Mouse (Mus musculus): ENCODE results near the gene Acd. TPM values are rescaled to one million over a fixed set of nuclear protein-coding genes. Genes with fewer than 3 reads are reported as not detected.

Gene Acd
- total and polyA plus RNA-seq, 2 experiments from 2014 or later: 35.0 to 95.7 TPM

GRCm38 (mm10) chr8:105708675-105709074 is 7.8 kb upstream of the Acd start:
- peaks cover 9% of the 10 kb centered on the region for H3K36me3 ChIP-seq (ENCODE audit: insufficient read depth)
- WGBS: 94% methylated on average over 8 of the region's 8 CpGs

GRCm38 (mm10) chr8:105707498-105708403 is 6.8 kb upstream of the Acd start, which contains the start of the genes 4933405L10Rik and Enkd1:
Gene 4933405L10Rik, plus strand, starts transcription at chr8:105707655.
Gene Enkd1, minus strand, starts transcription at chr8:105708210.
- WGBS: under 1% methylated on average over 53 of the region's 55 CpGs
- ATAC-seq (peak; percentile 89), DNase-seq (peak; percentile 94)
- H3K9ac ChIP-seq: peak within 1 kb of the TSS; percentile 56
- no peaks in the 10 kb centered on the region for H3K4me1 ChIP-seq (ENCODE audit: insufficient read depth)
- H3K27me3 ChIP-seq (ENCODE audit: insufficient read depth, low read length): no peaks in the 10 kb centered on the region
- no peak within 1 kb of the TSS for H3K27ac ChIP-seq (ENCODE audit: low read depth, low read length)
- peak within 1 kb of the TSS; percentile 69 for H3K4me3 ChIP-seq (ENCODE audit: low read depth, low read length)
- peaks cover 12% of the 10 kb centered on the region for H3K36me3 ChIP-seq (ENCODE audit: insufficient read depth)
- TF ChIP-seq CTCF (IDR thresholded peaks at IDR 0.05; ENCODE audit: low read depth): no peak
- H3K9me3 ChIP-seq (ENCODE audit: low read length): no peaks in the 10 kb centered on the region
- H3K4me2 ChIP-seq (ENCODE audit: low read depth): peak within 1 kb of the TSS; percentile 98

More at GRCm38 (mm10) chr8:105708675-105709074, 7.8 kb upstream of the Acd start:
- no peak overlapping the region for H3K9ac ChIP-seq
- no peaks in the 10 kb centered on the region for H3K27me3 ChIP-seq (ENCODE audit: insufficient read depth, low read length)
- no peaks in the 10 kb centered on the region for H3K4me1 ChIP-seq (ENCODE audit: insufficient read depth)
- H3K4me2 ChIP-seq (ENCODE audit: low read depth): no peak overlapping the region
- H3K27ac ChIP-seq (ENCODE audit: low read depth, low read length): no peak overlapping the region
- no peak for TF ChIP-seq CTCF (IDR thresholded peaks at IDR 0.05; ENCODE audit: low read depth)
- ATAC-seq (no peak), DNase-seq (no peak)
- no peaks in the 10 kb centered on the region for H3K9me3 ChIP-seq (ENCODE audit: low read length)
- no peak overlapping the region for H3K4me3 ChIP-seq (ENCODE audit: low read depth, low read length)

GRCm38 (mm10) chr8:105706426-105706825 is 5.5 kb upstream of the Acd start:
- no peaks in the 10 kb centered on the region for H3K9me3 ChIP-seq (ENCODE audit: low read length)
- H3K4me1 ChIP-seq (ENCODE audit: insufficient read depth): peaks cover 5% of the 10 kb centered on the region
- DNase-seq (no peak), ATAC-seq (no peak)
- no peak for TF ChIP-seq CTCF (IDR thresholded peaks at IDR 0.05; ENCODE audit: low read depth)
- H3K4me3 ChIP-seq (ENCODE audit: low read depth, low read length): no peak overlapping the region
- WGBS: 77% methylated on average over 12 of the region's 12 CpGs
- H3K9ac ChIP-seq: no peak overlapping the region
- H3K27ac ChIP-seq (ENCODE audit: low read depth, low read length): no peak overlapping the region
- H3K36me3 ChIP-seq (ENCODE audit: insufficient read depth): peaks cover 12% of the 10 kb centered on the region
- no peak overlapping the region for H3K4me2 ChIP-seq (ENCODE audit: low read depth)
- H3K27me3 ChIP-seq (ENCODE audit: insufficient read depth, low read length): no peaks in the 10 kb centered on the region

- peaks cover 8% of the 10 kb centered on the region for H3K4me1 ChIP-seq (ENCODE audit: insufficient read depth)
- no peak overlapping the region for H3K27ac ChIP-seq (ENCODE audit: low read depth, low read length)
- H3K27me3 ChIP-seq (ENCODE audit: insufficient read depth, low read length): no peaks in the 10 kb centered on the region
- H3K4me3 ChIP-seq (ENCODE audit: low read depth, low read length): no peak overlapping the region
- no peak overlapping the region for H3K9ac ChIP-seq
- H3K36me3 ChIP-seq (ENCODE audit: insufficient read depth): peaks cover 12% of the 10 kb centered on the region
- 91% methylated on average over 6 of the region's 6 CpGs for WGBS
- no peak for TF ChIP-seq CTCF (IDR thresholded peaks at IDR 0.05; ENCODE audit: low read depth)
- no peaks in the 10 kb centered on the region for H3K9me3 ChIP-seq (ENCODE audit: low read length)
- H3K4me2 ChIP-seq (ENCODE audit: low read depth): no peak overlapping the region
- no peak for ATAC-seq
- DNase-seq: no peak
Measured at GRCm38 (mm10) chr8:105704955-105705354, 4.1 kb upstream of the Acd start.

- H3K36me3 ChIP-seq (ENCODE audit: insufficient read depth): peaks cover 12% of the 10 kb centered on the region
- 93% methylated on average over 34 of the region's 34 CpGs for WGBS
- H3K4me3 ChIP-seq (ENCODE audit: low read depth, low read length): no peak overlapping the region
- H3K9ac ChIP-seq: no peak overlapping the region
- peaks cover 10% of the 10 kb centered on the region for H3K4me1 ChIP-seq (ENCODE audit: insufficient read depth)
- no peak overlapping the region for H3K4me2 ChIP-seq (ENCODE audit: low read depth)
- no peaks in the 10 kb centered on the region for H3K27me3 ChIP-seq (ENCODE audit: insufficient read depth, low read length)
- H3K27ac ChIP-seq (ENCODE audit: low read depth, low read length): no peak overlapping the region
- no peak for TF ChIP-seq CTCF (IDR thresholded peaks at IDR 0.05; ENCODE audit: low read depth)
- DNase-seq (no peak), ATAC-seq (no peak)
- no peaks in the 10 kb centered on the region for H3K9me3 ChIP-seq (ENCODE audit: low read length)
Measured at GRCm38 (mm10) chr8:105704146-105704812, 3.4 kb upstream of the Acd start.

- Histone ChIP-seq H3K9ac (no peak overlapping the region), H3K27me3 (ENCODE audit: insufficient read depth, low read length) (no peaks in the 10 kb centered on the region), H3K4me2 (ENCODE audit: low read depth) (no peak overlapping the region), H3K9me3 (ENCODE audit: low read length) (no peaks in the 10 kb centered on the region), H3K36me3 (ENCODE audit: insufficient read depth) (peaks cover 24% of the 10 kb centered on the region), H3K27ac (ENCODE audit: low read depth, low read length) (no peak overlapping the region), H3K4me3 (ENCODE audit: low read depth, low read length) (no peak overlapping the region), H3K4me1 (ENCODE audit: insufficient read depth) (peaks cover 10% of the 10 kb centered on the region)
- DNase-seq (no peak), ATAC-seq (no peak)
- TF ChIP-seq CTCF (IDR thresholded peaks at IDR 0.05; ENCODE audit: low read depth): no peak
- WGBS: 94% methylated on average over 24 of the region's 24 CpGs
Measured at GRCm38 (mm10) chr8:105702731-105703415, 2.0 kb upstream of the Acd start.

Data from forebrain, postnatal 0 days (tissue).